Mouse (Mus musculus): ENCODE results near the gene Mras. TPM values are rescaled to one million over a fixed set of nuclear protein-coding genes. Genes with fewer than 3 reads are reported as not detected.

The Mras gene
- 1 to 10 TPM in 1 of 2 experiments, not detected in 1; 2.0 TPM for polyA plus RNA-seq (2017; shearing (Covaris generic))

GRCm38 (mm10) chr9:99437031-99437764 is at the start of gene Mras:
TSS of gene Mras (minus strand) at chr9:99437381.

DNA sequence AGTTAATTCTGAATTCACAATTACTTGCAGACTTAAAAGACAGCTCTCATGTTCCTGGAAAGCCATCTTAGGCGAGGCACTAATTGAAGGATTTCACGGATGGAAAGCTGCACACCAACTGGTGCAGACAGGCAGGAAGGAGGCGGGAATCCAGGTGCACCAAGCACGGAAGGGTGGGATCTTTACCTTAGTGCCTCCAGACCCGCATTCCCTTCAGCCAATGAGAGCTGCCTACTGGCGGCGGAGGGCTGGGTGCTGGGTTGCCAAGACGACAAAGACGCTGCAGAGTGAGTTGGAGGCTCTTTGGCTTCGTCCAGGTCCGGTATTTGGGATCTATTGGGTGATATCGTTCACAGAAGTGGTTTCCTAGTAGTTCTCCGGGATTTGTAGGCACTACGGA is 14.0 kb upstream of the Mras start, which contains the start of gene Nme9:
TSS of gene Nme9 (plus strand) at position 315 of the 400 bp plus-strand sequence.

DNA sequence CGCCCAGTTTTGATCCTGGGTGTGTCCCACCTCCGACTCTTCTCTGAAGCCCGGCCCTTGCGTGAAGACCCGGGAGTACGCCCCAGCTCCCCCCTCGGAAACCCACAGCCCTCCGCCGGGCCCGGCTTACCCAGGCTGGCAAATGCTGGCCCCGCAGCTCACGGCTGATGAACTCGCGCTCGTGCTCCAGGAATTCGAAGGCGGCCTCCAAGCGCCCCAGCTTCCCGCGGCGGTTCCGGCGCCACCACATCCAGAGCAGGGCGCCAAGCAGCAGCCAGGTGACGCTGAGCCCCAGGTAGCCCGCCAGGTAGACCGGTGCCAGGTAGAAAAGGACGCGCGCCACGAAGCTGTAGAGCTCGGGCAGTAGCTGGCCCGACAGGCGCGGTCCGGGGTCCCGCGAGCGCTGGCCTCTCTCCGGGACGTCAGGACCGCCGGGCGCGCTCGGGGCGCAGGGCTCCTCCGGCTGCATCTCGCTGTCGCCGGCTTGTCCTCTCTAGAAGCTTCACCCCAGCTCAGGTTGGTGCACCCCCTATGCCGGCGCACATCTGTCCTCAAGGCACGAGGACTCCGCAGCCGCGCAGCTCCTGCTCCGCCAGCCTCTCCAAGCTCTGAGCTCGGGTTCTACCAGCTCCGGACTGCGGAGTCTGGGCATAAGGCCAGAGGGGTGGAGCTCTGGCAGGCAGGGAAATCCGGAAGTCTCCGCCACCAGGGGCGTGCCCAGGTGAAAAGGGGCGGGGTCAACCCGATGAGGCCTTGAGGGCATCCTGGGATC is 79.1 kb downstream of the Mras start, which contains the start of gene Esyt3:
TSS of gene Esyt3 (minus strand) at position 637 of the 772 bp plus-strand sequence.

Other genes starting within 250 kb of the Mras start
- not detected for gene Faiml, start 200.1 kb downstream of the Mras start, polyA plus RNA-seq (2017; shearing (Covaris generic))
- gene Cep70, start 194.0 kb downstream of the Mras start, polyA plus RNA-seq (2017; shearing (Covaris generic)), result 10 to 100 TPM; 13.7 to 14.1 TPM
- not detected for gene Esyt3, start 78.8 kb downstream of the Mras start, polyA plus RNA-seq (2017; shearing (Covaris generic))
- not detected for gene Nme9, start 14.1 kb upstream of the Mras start, polyA plus RNA-seq (2017; shearing (Covaris generic))
- gene Armc8, start 131.5 kb upstream of the Mras start, polyA plus RNA-seq (2017; shearing (Covaris generic)), result 10 to 100 TPM; 28.7 to 32.3 TPM
- 10 to 100 TPM; 30.5 to 41.4 TPM for gene Dbr1, start 138.4 kb upstream of the Mras start, polyA plus RNA-seq (2017; shearing (Covaris generic))
- gene A4gnt, start 175.1 kb upstream of the Mras start, polyA plus RNA-seq (2017; shearing (Covaris generic)), result under 1 TPM in 1 of 2 experiments, not detected in 1; 0.27 TPM
- gene Dzip1l, start 192.1 kb upstream of the Mras start, polyA plus RNA-seq (2017; shearing (Covaris generic)), result under 1 TPM in 1 of 2 experiments, not detected in 1; 0.27 TPM